Comparison of ENCODE assay signal across 26 mouse cellular contexts in the genomic region with DNA sequence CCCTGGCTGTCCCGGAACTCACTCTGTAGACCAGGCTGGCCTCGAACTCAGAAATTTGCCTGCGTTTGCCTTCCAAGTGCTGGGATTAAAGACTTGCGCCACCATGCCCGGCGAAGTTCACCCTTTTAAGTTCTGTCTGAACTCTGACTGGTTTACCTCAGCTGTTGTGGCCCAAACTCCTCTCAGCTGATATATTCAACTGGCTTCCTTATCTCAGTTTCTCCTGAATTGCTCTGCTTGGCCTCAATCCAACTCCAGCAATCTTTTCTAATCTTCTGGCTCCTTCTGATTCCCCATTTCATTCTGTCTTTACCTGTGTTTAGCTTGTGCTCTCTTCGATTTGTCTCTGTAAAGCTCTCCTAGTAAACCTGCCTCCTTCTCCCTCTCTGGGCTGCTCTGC. TPM values are rescaled to one million over a fixed set of nuclear protein-coding genes. Genes with fewer than 3 reads are reported as not detected.
"Had no signal": no experiment of that assay in that cellular context is flagged by ENCODE, and none has a peak within 500 bp of the region (broad histone marks: within the 10 kb centered on the region; RNA-seq: fewer than 3 reads in every experiment).

No protein-coding gene starts in this region.

- H3K4me3 ChIP-seq: neural tube, embryonic 12.5 days; neural tube, embryonic 13.5 days; neural tube, embryonic 15.5 days; stomach, embryonic 15.5 days had no signal

- H3K27ac ChIP-seq: neural tube, embryonic 12.5 days; neural tube, embryonic 13.5 days; neural tube, embryonic 15.5 days; stomach, embryonic 15.5 days; stomach, postnatal 0 days had no signal

- H3K4me1 ChIP-seq: neural tube, embryonic 12.5 days; neural tube, embryonic 13.5 days; stomach, embryonic 15.5 days had no signal

- H3K36me3 ChIP-seq: neural tube, embryonic 12.5 days; neural tube, embryonic 13.5 days; neural tube, embryonic 15.5 days; stomach, embryonic 15.5 days had no signal

- H3K9me3 ChIP-seq: neural tube, embryonic 12.5 days; neural tube, embryonic 13.5 days; neural tube, embryonic 15.5 days; stomach, embryonic 15.5 days had no signal

- DNase-seq: retina, postnatal 1 day; right cerebral cortex, adult 18-20 months; right cerebral cortex, postnatal 14 days; right cerebral cortex, postnatal 25 days; right cerebral cortex, postnatal 4 days; spleen, adult 18-20 months; thymus, adult 18-20 months; thymus, adult 2 months; thymus, postnatal 14 days; thymus, postnatal 25 days; thymus, postnatal 36 days; thymus, postnatal 4 days had no signal

- H3K27me3 ChIP-seq: neural tube, embryonic 12.5 days; neural tube, embryonic 13.5 days; neural tube, embryonic 15.5 days; stomach, embryonic 15.5 days had no signal

- H3K9ac ChIP-seq: neural tube, embryonic 12.5 days; neural tube, embryonic 13.5 days; neural tube, embryonic 15.5 days; stomach, embryonic 15.5 days had no signal

RNA-seq across cellular contexts. Expression of gene Gm38100, which starts 23.0 kb away (rescaled TPM):
- total RNA-seq: neutrophil, adult 5-6 weeks had no signal
- polyA plus RNA-seq: neural tube, embryonic 12.5 days; neural tube, embryonic 13.5 days; neural tube, embryonic 14.5 days; neural tube, embryonic 15.5 days; small intestine, adult 2 months; spleen, adult 2 months; stomach, embryonic 14.5 days; stomach, embryonic 16.5 days; stomach, postnatal 0 days; thymus, postnatal 0 days; urinary bladder, adult 2 months had no signal

RNA-seq across cellular contexts. Expression of gene Rbm8a2, which starts 35.7 kb away (rescaled TPM):
- total RNA-seq: neutrophil, adult 5-6 weeks had no signal
- polyA plus RNA-seq: small intestine, adult 2 months; spleen, adult 2 months; testis, adult 2 months; thymus, adult 2 months had no signal
